Mouse (Mus musculus) liver, adult 2 months (tissue): ENCODE results near the gene Ptprn2.

ENCODE experiments used
- CTCF ChIP-seq: fragments of 200-500 bp; IDR thresholded peaks from 2 replicates; pipeline ENCODE4 v1.5.1; 2011; ENCODE audit warnings: low read depth, low read length, control low read depth
- POLR2A ChIP-seq: fragments of 200-500 bp; IDR thresholded peaks from 2 replicates; pipeline ENCODE4 v1.6.1; 2011; ENCODE audit warnings: low read length, control low read depth; ENCODE audit not compliant: insufficient read depth; ENCODE audit errors: extremely low read depth

DNA sequence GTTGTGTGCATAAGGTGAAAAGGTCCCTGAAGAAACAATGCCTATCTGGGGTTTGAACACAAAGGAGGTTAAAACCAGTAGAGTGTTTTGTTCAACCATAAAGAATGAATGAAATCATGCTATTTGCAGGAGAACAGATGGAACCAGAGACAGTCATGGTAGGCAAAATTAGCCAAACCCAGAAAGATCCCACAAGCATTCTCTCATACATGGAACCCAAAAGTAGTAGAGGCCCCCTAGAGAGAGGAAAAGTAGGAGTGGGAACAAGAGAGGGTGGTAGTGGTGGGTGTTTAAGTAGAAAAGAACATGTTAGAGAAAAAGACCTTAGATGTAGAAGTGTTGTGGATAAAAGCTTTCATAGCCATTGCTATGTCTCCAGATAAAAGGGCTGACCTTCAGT, 719.4 kb downstream of the Ptprn2 start:
- TF ChIP-seq CTCF (no peak), POLR2A (no peak)
